Mouse (Mus musculus) cerebellum, postnatal 14 days (tissue): ENCODE measurements around the gene Pgap3.

Source experiments
- DNase-seq, 2 experiments: peaks; one replicate each; pipeline ENCODE4 v3.0.0; 2021; ENCODE audit warnings: mixed read lengths in 2 of 2

The Pgap3 gene

GRCm38 (mm10) chr11:98381651-98382050 is 18.6 kb downstream of the Pgap3 start:
- DNase-seq = peak in 1 of 2 experiments; percentile 56

GRCm38 (mm10) chr11:98380106-98380505 is 20.2 kb downstream of the Pgap3 start:
- peak; percentile 92 to 97 for DNase-seq

GRCm38 (mm10) chr11:98379379-98379778 is 20.9 kb downstream of the Pgap3 start:
- peak in 1 of 2 experiments; percentile 19 for DNase-seq

- peak in 1 of 2 experiments; percentile 18 for DNase-seq
Measured at GRCm38 (mm10) chr11:98377787-98378186, 22.5 kb downstream of the Pgap3 start.

- DNase-seq = peak in 1 of 2 experiments; percentile 11
Measured at GRCm38 (mm10) chr11:98376756-98377155, 23.5 kb downstream of the Pgap3 start.

GRCm38 (mm10) chr11:98374266-98374665 is 26.0 kb downstream of the Pgap3 start:
- peak in 1 of 2 experiments; percentile 30 for DNase-seq

GRCm38 (mm10) chr11:98373244-98373643 is 27.0 kb downstream of the Pgap3 start:
- DNase-seq = no peak

- DNase-seq = peak; percentile 83 to 90
Measured at GRCm38 (mm10) chr11:98372406-98372805, 27.9 kb downstream of the Pgap3 start.

- DNase-seq = peak; percentile 58 to 69
Measured at GRCm38 (mm10) chr11:98371556-98372240, 28.6 kb downstream of the Pgap3 start.

GRCm38 (mm10) chr11:98370588-98370987 is 29.7 kb downstream of the Pgap3 start:
- peak; percentile 42 to 51 for DNase-seq

- DNase-seq = peak; percentile 73 to 78
Measured at GRCm38 (mm10) chr11:98369337-98369736, 31.0 kb downstream of the Pgap3 start.

- DNase-seq = no peak
Measured at GRCm38 (mm10) chr11:98367863-98368186, 32.5 kb downstream of the Pgap3 start.

GRCm38 (mm10) chr11:98367171-98367862 is 33.0 kb downstream of the Pgap3 start:
- no peak for DNase-seq

- DNase-seq = no peak
Measured at GRCm38 (mm10) chr11:98366290-98366689, 34.0 kb downstream of the Pgap3 start.

- DNase-seq = no peak
Measured at GRCm38 (mm10) chr11:98364410-98364809, 35.9 kb downstream of the Pgap3 start.

GRCm38 (mm10) chr11:98363817-98364216 is 36.5 kb downstream of the Pgap3 start:
- no peak for DNase-seq

GRCm38 (mm10) chr11:98360866-98361521 is 39.3 kb downstream of the Pgap3 start:
- DNase-seq = no peak

- DNase-seq = peak; percentile 87 to 92
Measured at GRCm38 (mm10) chr11:98358161-98359083, 41.9 kb downstream of the Pgap3 start, which contains the start of gene Stard3. Stard3 (plus strand) TSS chr11:98358368.

GRCm38 (mm10) chr11:98357396-98358160 is 42.7 kb downstream of the Pgap3 start:
- DNase-seq = no peak

- DNase-seq = no peak
Measured at GRCm38 (mm10) chr11:98356625-98357394, 43.5 kb downstream of the Pgap3 start.

GRCm38 (mm10) chr11:98355732-98356299 is 44.5 kb downstream of the Pgap3 start:
- peak; percentile 78 to 79 for DNase-seq
